Mouse (Mus musculus): Measurements from ENCODE around the gene Selenbp1. TPM values are rescaled to one million over a fixed set of nuclear protein-coding genes. Genes with fewer than 3 reads are reported as not detected.

The Selenbp1 gene
- polyA plus RNA-seq, 1 experiment from 2014 or later = 15.3 TPM

DNA sequence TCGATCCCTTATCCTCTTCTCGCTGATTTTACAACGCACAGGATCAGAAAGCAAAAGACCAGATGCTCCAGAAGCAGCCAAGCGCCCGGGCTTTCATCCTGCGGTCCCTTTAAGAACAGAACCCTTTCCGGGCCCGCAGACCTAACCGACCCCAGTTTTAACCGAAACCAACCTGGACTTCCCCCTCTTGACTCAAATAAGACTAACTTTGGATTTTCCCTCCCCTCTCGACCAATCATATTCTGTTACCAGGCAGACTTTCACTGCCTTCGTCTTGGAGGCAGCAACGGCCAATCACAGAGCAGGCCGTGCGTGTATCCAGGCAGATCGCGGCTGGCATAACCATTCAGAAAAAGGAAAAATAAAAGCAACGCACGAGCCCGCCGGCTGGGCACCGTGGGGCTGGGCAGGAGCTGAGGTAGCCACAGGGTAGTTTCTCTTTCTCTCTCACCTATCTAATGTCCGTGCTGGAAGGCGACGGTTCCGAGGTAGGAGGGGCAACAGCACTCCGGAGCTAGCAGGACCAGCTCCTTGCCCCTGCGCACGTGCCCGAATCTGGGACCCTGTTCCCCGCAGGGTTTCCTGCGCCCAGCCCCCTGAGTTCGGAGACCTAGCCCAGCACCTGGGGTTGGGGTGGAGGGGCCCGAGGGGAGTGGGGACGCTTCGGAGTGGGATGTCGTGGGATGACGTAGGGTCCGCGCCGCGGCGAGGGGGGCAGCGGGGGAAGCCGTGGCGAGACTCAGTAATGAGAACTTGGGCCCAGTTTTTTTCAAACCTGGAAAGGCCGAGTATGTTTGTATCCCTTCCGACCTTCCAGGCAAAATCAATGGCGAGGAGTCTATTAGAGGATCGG, 21.1 kb downstream of the Selenbp1 start, which contains the start of gene Rfx5:
TSS of gene Rfx5 (plus strand) at position 312 of the 853 bp plus-strand sequence.
- H3K36me3 ChIP-seq = peaks cover 34% of the 10 kb centered on the region
- peak within 1 kb of the TSS; percentile 99 for H3K27ac ChIP-seq (replicated peaks)
- no peaks in the 10 kb centered on the region for H3K27me3 ChIP-seq (replicated peaks)

DNA sequence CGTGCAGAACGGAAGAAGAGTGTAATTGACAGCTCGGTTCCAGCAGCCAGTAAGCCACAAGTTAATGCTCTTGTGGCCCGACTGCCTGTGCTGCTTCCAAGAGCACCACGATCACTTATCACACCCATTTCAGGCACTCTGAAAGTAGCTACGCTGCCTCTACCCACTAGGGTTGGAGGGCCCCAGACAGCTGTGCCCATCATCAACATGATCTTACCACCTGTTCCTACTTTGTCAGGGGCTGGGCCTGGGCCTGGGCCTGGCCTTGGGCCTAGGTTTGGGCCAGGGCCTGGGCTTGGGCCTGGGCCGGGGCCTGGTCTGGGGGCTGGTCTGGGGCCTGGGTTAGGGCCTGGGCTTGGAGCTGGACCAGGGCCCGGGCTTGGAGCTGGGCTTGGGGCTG, 25.4 kb downstream of the Selenbp1 start:
- no peak for ATAC-seq (ENCODE audit: low FRiP score)
- Histone ChIP-seq H3K27ac (replicated peaks) (no peak overlapping the region), H3K4me3 (replicated peaks) (no peak overlapping the region), H3K9ac (replicated peaks) (no peak overlapping the region), H3K27me3 (replicated peaks) (no peaks in the 10 kb centered on the region), H3K36me3 (peaks cover 39% of the 10 kb centered on the region), H3K9me3 (replicated peaks) (no peaks in the 10 kb centered on the region), H3K4me1 (peaks cover 34% of the 10 kb centered on the region), H3K4me2 (no peak overlapping the region)
- 93% methylated on average over 8 of the region's 8 CpGs for WGBS

More for the DNA sequence above, 21.1 kb downstream of the Selenbp1 start, which contains the start of gene Rfx5:
- Histone ChIP-seq H3K4me1 (peaks cover 35% of the 10 kb centered on the region), H3K4me2 (peak within 1 kb of the TSS; percentile 60), H3K4me3 (replicated peaks) (peak within 1 kb of the TSS; percentile 84), H3K9me3 (replicated peaks) (no peaks in the 10 kb centered on the region), H3K9ac (replicated peaks) (peak within 1 kb of the TSS; percentile 92)
- under 1% methylated on average over 50 of the region's 50 CpGs for WGBS
- peak; percentile 97 for ATAC-seq (ENCODE audit: low FRiP score)

DNA sequence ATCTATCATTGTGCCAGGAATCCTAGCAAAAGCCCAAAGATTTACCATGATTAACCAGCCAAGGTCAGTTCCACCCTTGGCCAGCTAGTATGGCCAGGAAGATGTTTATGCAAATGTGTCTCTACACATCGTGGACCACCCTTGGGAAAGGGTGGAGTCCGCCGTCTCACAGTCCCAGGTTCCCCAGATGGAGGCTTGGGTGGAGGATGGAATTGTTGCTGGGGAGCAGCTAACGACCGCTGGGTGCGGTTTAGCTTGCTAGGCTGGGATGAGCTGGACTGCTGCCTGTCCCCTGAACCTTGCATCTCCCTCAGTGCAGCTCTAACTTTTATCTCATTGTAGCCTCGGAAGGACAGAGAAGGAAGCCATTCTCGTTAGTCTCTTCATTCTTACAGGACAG, 27.0 kb downstream of the Selenbp1 start:
- H3K27me3 ChIP-seq (replicated peaks) = no peaks in the 10 kb centered on the region
- H3K9ac ChIP-seq (replicated peaks) = no peak overlapping the region
- H3K27ac ChIP-seq (replicated peaks) = no peak overlapping the region
- no peak overlapping the region for H3K4me3 ChIP-seq (replicated peaks)
- no peaks in the 10 kb centered on the region for H3K9me3 ChIP-seq (replicated peaks)
- ATAC-seq (ENCODE audit: low FRiP score) = no peak
- peaks cover 27% of the 10 kb centered on the region for H3K4me1 ChIP-seq
- H3K36me3 ChIP-seq = peaks cover 39% of the 10 kb centered on the region
- H3K4me2 ChIP-seq = no peak overlapping the region
- WGBS = 47% methylated on average over 8 of the region's 8 CpGs

DNA sequence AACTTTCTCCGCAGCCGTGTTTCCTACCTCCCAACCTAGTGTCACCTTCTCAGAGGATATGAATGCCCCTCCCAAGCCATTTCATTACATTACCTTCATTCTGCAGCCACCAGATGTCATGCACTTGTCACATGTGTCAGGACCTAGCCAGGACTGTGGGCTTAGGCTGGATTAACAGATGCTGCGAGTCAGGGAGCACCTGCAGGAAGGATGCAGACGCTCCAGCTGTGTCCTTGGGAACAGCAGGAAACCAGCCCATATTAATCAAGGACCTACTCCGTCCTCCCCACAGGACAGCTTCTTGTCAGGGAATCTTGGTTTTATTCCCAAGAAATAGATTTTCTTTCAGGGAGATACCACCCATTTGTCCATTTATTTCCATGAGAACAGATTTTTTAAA, 27.5 kb downstream of the Selenbp1 start:
- Histone ChIP-seq H3K4me1 (peaks cover 22% of the 10 kb centered on the region), H3K27me3 (replicated peaks) (no peaks in the 10 kb centered on the region), H3K9me3 (replicated peaks) (no peaks in the 10 kb centered on the region), H3K4me3 (replicated peaks) (no peak overlapping the region), H3K27ac (replicated peaks) (no peak overlapping the region), H3K9ac (replicated peaks) (no peak overlapping the region), H3K4me2 (no peak overlapping the region), H3K36me3 (peaks cover 39% of the 10 kb centered on the region)
- 59% methylated on average over 5 of the region's 5 CpGs for WGBS
- ATAC-seq (ENCODE audit: low FRiP score) = no peak

DNA sequence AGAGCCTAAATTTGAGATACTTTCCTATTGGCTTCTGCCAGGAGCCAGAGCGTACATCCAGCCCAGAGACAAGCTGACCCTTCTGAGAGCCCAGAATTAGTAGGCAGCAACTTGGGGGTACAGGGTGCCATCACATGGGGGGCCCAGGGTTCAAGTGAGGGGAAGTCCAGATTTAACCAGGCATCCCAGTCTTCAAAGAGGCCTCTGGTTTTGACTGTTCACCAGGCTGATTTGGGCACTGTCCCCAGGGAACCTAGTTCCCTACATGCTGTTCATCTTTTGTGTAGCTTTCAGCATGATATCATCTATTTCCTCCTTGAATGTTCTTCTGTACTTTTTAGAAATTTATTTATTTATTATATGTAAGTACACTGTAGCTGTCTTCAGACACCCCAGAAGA, 32.1 kb downstream of the Selenbp1 start:
- Histone ChIP-seq H3K4me2 (no peak overlapping the region), H3K27ac (replicated peaks) (no peak overlapping the region), H3K9me3 (replicated peaks) (no peaks in the 10 kb centered on the region), H3K4me1 (peaks cover 4% of the 10 kb centered on the region; the same call in 1 of the 2 replicates), H3K9ac (replicated peaks) (no peak overlapping the region), H3K27me3 (replicated peaks) (no peaks in the 10 kb centered on the region), H3K36me3 (no peaks in the 10 kb centered on the region), H3K4me3 (replicated peaks) (no peak overlapping the region)
- WGBS = 100% methylated on average over 1 of the region's 1 CpGs
- no peak for ATAC-seq (ENCODE audit: low FRiP score)

DNA sequence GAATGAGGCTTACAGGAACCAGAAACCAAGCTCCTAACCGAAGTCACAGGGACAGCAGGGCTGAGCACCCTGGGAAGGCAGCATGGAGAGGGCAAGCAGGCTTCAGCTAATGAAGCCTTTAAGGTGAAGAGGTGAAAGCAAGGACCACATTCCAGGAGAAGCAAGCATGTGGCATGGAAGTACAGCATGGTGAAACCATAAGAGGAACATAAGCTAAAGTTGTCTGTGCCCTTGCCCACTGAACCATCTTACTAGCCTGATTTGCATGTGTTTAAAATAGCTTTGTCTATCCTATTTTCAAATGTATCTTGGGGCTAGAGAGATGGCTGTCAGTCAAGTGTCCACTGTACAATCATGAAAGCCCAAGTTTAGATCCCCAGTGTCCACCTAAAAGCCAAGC, 33.0 kb downstream of the Selenbp1 start:
- no peaks in the 10 kb centered on the region for H3K9me3 ChIP-seq (replicated peaks)
- no peak overlapping the region for H3K9ac ChIP-seq (replicated peaks)
- no peak overlapping the region for H3K27ac ChIP-seq (replicated peaks)
- H3K4me2 ChIP-seq = no peak overlapping the region
- H3K4me1 ChIP-seq = no peaks in the 10 kb centered on the region
- H3K4me3 ChIP-seq (replicated peaks) = no peak overlapping the region
- ATAC-seq (ENCODE audit: low FRiP score) = no peak
- no peaks in the 10 kb centered on the region for H3K36me3 ChIP-seq
- 86% methylated on average over 1 of the region's 1 CpGs for WGBS
- no peaks in the 10 kb centered on the region for H3K27me3 ChIP-seq (replicated peaks)

DNA sequence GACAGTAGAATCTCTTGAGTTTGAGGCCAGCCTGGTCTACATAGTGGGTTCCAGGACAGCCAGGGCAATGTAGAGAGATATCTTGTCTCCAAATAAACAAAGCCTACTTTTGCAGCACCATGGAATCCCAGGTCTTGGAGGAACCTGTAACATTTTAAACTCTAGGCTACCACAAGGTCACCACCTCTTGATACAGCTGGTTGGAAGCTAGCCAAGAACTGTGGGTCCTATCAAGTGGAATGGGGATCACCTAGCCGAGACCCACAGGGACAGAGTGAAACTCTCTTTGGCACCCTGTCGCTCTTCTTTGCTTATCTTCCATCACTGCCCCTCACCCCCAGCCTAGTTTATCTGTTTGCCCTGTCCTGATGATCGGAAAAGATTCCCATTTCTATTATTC, 39.7 kb downstream of the Selenbp1 start:
- peaks cover 29% of the 10 kb centered on the region for H3K4me1 ChIP-seq
- H3K36me3 ChIP-seq = no peaks in the 10 kb centered on the region; the same call in 1 of the 2 replicates
- H3K4me3 ChIP-seq (replicated peaks) = no peak overlapping the region
- no peak overlapping the region for H3K4me2 ChIP-seq
- H3K9ac ChIP-seq (replicated peaks) = no peak overlapping the region
- H3K27ac ChIP-seq (replicated peaks) = no peak overlapping the region
- H3K9me3 ChIP-seq (replicated peaks) = no peaks in the 10 kb centered on the region
- no peak for ATAC-seq (ENCODE audit: low FRiP score)
- 89% methylated on average over 3 of the region's 3 CpGs for WGBS
- H3K27me3 ChIP-seq (replicated peaks) = no peaks in the 10 kb centered on the region

DNA sequence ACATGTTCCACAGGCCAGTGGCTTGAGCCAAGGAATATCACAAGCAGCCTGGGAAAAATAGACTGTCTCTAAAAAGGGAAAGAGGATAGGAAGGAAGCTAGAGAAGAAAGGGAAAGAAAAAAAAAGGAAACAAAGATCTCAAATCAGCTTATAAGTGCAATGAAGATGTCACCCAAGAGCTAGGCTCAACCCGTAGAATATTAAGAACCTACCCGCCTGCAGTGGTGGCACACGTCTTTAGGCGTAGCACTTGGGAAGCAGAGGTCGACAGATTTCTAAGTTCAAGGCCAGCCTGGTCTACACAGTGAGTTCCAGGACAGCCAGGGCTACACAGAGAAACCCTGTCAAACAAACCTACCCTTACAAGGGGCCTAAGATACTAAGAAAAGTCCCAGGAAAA, 40.8 kb downstream of the Selenbp1 start:
- Histone ChIP-seq H3K4me2 (peak overlapping the region; percentile 76), H3K4me3 (replicated peaks) (no peak overlapping the region), H3K36me3 (no peaks in the 10 kb centered on the region; the same call in 1 of the 2 replicates), H3K9me3 (replicated peaks) (no peaks in the 10 kb centered on the region), H3K27me3 (replicated peaks) (no peaks in the 10 kb centered on the region), H3K9ac (replicated peaks) (no peak overlapping the region), H3K4me1 (peaks cover 32% of the 10 kb centered on the region), H3K27ac (replicated peaks) (no peak overlapping the region)
- ATAC-seq (ENCODE audit: low FRiP score) = no peak
- 89% methylated on average over 5 of the region's 5 CpGs for WGBS

DNA sequence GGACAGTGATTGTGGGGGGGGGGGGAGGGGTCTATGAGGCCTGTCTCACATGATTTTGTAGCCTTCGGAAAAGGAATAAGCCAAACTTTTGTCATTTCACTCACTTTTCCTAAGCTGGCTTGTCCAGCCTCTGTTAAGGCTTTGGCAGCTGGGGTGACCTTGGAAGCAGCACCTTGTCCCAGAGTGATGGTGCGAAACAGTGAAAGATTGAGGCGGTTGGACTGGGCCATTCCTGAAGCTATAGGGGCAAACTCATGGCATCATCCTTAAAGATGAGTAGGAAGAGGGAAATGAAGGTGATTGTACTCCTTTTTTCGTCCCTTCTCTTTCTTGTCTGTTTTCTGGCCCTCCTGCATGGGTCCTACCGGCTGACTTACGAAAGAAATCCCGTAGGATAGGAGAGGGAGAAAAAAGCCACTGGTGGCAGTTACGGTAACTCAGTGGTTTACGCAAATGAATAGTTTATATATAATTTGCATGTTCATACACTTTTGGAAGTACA, 41.2 kb downstream of the Selenbp1 start:
- H3K36me3 ChIP-seq = no peaks in the 10 kb centered on the region; the same call in 1 of the 2 replicates
- ATAC-seq (ENCODE audit: low FRiP score) = peak; percentile 37
- peaks cover 32% of the 10 kb centered on the region for H3K4me1 ChIP-seq
- no peaks in the 10 kb centered on the region for H3K9me3 ChIP-seq (replicated peaks)
- H3K27me3 ChIP-seq (replicated peaks) = no peaks in the 10 kb centered on the region
- H3K9ac ChIP-seq (replicated peaks) = peak overlapping the region; percentile 99
- H3K4me3 ChIP-seq (replicated peaks) = peak overlapping the region; percentile 95
- no peak overlapping the region; the same call in 1 of the 2 replicates for H3K27ac ChIP-seq (replicated peaks)
- 18% methylated on average over 9 of the region's 9 CpGs for WGBS
- H3K4me2 ChIP-seq = peak overlapping the region; percentile 76

DNA sequence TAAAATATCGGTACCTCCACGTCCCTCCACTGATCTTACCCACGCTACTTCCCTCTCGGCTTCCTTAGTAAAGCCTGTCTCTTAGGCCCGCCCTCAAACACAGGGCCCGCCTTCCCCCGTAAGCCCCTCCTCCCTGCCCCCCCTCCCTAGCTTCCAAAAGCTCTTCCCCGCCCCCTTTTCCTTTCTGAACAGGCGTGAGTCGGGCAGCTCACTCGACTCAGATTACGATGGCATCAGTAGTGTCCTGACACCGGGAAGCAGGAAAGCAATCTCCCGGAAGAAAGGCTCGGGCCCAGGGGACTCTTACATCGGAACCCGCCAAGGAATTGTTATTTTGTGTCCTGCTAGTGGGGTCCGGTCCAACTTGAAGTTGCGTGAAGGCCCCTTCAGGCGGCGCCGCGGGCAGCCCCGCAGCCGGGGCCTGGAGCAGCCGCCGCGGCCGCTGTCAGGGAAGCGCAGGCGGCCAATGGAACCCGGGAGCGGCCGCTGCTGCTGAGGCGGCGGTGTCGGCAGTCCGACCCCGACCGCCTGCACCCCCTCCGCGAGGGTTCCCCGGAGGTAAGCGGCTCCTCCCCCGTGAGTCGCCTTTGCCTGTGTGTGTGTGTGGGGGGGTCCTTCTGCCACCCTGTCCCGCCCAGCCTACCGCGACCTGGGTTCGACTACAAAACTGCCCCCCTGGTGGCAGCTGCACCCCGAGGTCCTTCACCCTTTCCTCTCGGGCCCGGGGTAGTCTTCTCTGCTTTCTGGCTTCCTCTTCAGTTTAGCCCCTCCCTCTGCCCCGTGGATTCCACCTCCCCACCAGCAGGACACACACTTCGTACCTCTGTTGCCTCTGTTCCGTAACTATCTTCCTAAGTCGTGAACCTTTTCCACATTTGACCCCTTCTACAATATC, 41.9 kb downstream of the Selenbp1 start, which contains the start of gene Pi4kb:
TSS of gene Pi4kb (plus strand) at position 204 of the 895 bp plus-strand sequence.
- Histone ChIP-seq H3K4me3 (replicated peaks) (peak within 1 kb of the TSS; percentile 95), H3K27me3 (replicated peaks) (no peaks in the 10 kb centered on the region), H3K4me1 (peaks cover 32% of the 10 kb centered on the region), H3K36me3 (no peaks in the 10 kb centered on the region; the same call in 1 of the 2 replicates), H3K9me3 (replicated peaks) (no peaks in the 10 kb centered on the region), H3K9ac (replicated peaks) (peak within 1 kb of the TSS; percentile 99), H3K4me2 (peak within 1 kb of the TSS; percentile 76), H3K27ac (replicated peaks) (peak within 1 kb of the TSS; percentile 94)
- peak; percentile 96 for ATAC-seq (ENCODE audit: low FRiP score)
- WGBS = under 1% methylated on average over 49 of the region's 57 CpGs

DNA sequence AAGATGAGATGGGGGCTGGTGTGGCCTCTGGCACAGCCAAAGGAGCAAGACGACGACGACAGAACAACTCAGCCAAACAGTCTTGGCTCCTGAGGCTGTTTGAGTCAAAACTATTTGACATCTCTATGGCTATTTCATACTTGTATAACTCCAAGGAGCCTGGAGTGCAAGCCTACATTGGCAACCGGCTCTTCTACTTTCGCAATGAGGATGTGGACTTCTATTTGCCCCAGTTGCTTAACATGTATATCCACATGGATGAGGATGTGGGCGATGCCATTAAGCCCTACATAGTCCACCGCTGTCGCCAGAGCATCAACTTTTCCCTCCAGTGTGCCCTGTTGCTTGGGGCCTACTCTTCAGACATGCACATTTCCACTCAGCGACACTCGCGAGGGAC, 51.5 kb downstream of the Selenbp1 start:
- Histone ChIP-seq H3K4me1 (peaks cover 23% of the 10 kb centered on the region), H3K27ac (replicated peaks) (no peak overlapping the region), H3K9me3 (replicated peaks) (no peaks in the 10 kb centered on the region), H3K36me3 (peaks cover 32% of the 10 kb centered on the region), H3K9ac (replicated peaks) (no peak overlapping the region), H3K27me3 (replicated peaks) (no peaks in the 10 kb centered on the region), H3K4me3 (replicated peaks) (no peak overlapping the region), H3K4me2 (no peak overlapping the region)
- WGBS = 96% methylated on average over 11 of the region's 11 CpGs
- no peak for ATAC-seq (ENCODE audit: low FRiP score)

Data from neural tube, embryonic 15.5 days (tissue).